Mouse (Mus musculus) neural tube, embryonic 13.5 days (tissue): ENCODE results near the gene Apbb1. TPM values are rescaled to one million over a fixed set of nuclear protein-coding genes. Genes with fewer than 3 reads are reported as not detected.

Source experiments
- ATAC-seq: fragments of 200-750 bp; cut with Nextera tagmentation; 2 replicates; pipeline ENCODE4 v1.8.0; 2017; ENCODE audit warnings: low read depth, mild to moderate bottlenecking, moderate TSS enrichment, moderate library complexity
- H3K27ac ChIP-seq: fragments of 300-500 bp; sonication (generic); replicated peaks from 2 replicates; pipeline ENCODE4 v1.5.1; 2015; ENCODE audit warnings: moderate library complexity, mild to moderate bottlenecking, inconsistent platforms
- H3K27me3 ChIP-seq: fragments of 300-500 bp; sonication (generic); 2 replicates; pipeline ENCODE4 v1.6.1; 2015; ENCODE audit warnings: mild to moderate bottlenecking, inconsistent platforms
- H3K36me3 ChIP-seq: fragments of 300-500 bp; sonication (generic); 2 replicates; pipeline ENCODE4 v1.6.1; 2015; ENCODE audit warnings: mild to moderate bottlenecking, inconsistent platforms
- H3K4me1 ChIP-seq: fragments of 300-500 bp; sonication (generic); replicated peaks from 2 replicates; pipeline ENCODE4 v1.6.1; 2015; ENCODE audit warnings: inconsistent platforms
- H3K4me2 ChIP-seq: fragments of 300-500 bp; sonication (generic); 2 replicates; pipeline ENCODE4 v1.6.1; 2015; ENCODE audit warnings: inconsistent platforms, mild to moderate bottlenecking, moderate library complexity
- H3K4me3 ChIP-seq: fragments of 300-500 bp; sonication (generic); 2 replicates; pipeline ENCODE4 v1.5.1; 2015; ENCODE audit warnings: mild to moderate bottlenecking, inconsistent platforms
- H3K9ac ChIP-seq: fragments of 300-500 bp; sonication (generic); 2 replicates; pipeline ENCODE4 v1.6.1; 2015; ENCODE audit warnings: moderate library complexity, mild to moderate bottlenecking, inconsistent platforms
- H3K9me3 ChIP-seq: fragments of 300-500 bp; sonication (generic); 2 replicates; pipeline ENCODE4 v1.6.1; 2016; ENCODE audit warnings: inconsistent platforms
- WGBS: fragments of 180-500 bp; shearing (Covaris S2); methylation state at CpG from one replicate; pipeline ENCODE4 v1.1.7; 2015; 5-methylcytosine and 5-hydroxymethylcytosine counted together
- polyA plus RNA-seq: library from polyadenylated mRNA; unstranded; fragments of >200 nt; fragmentation: Nextera tagmentation; extraction: Ambion mirVana; gene quantifications from 2 replicates; pipeline ENCODE4 v1.2.1, GENCODE M21; 2015

The Apbb1 gene
- polyA plus RNA-seq: 206 and 248 TPM in 2 replicates

- Histone ChIP-seq H3K27ac (peak within 1 kb of the TSS; percentile 97), H3K4me2 (peak within 1 kb of the TSS; percentile 81), H3K9ac (peak within 1 kb of the TSS; percentile 88), H3K27me3 (no peaks in the 10 kb centered on the region), H3K4me3 (peak within 1 kb of the TSS; percentile 81), H3K4me1 (peaks cover 49% of the 10 kb centered on the region), H3K9me3 (no peaks in the 10 kb centered on the region), H3K36me3 (no peaks in the 10 kb centered on the region)
- ATAC-seq: peak; percentile 94
- WGBS: under 1% methylated on average over 54 of the region's 54 CpGs
Measured at GRCm38 (mm10) chr7:105581094-105581703, at the start of gene Apbb1. Gene Apbb1, minus strand, starts transcription at chr7:105581653.

- peak; percentile 15; the same call in 1 of the 2 replicates for ATAC-seq
- Histone ChIP-seq H3K36me3 (peaks cover 20% of the 10 kb centered on the region), H3K4me2 (peak overlapping the region; percentile 11; the same call in 1 of the 2 replicates), H3K27ac (peak overlapping the region; percentile 73), H3K9me3 (no peaks in the 10 kb centered on the region), H3K4me3 (no peak overlapping the region), H3K27me3 (no peaks in the 10 kb centered on the region), H3K9ac (0 out of 2 replicates have a peak overlapping the region, but pooled peaks have one; percentile 1), H3K4me1 (peaks cover 49% of the 10 kb centered on the region)
- 29% methylated on average over 3 of the region's 3 CpGs for WGBS
Measured at GRCm38 (mm10) chr7:105628633-105629032, 47.2 kb upstream of the Apbb1 start.

GRCm38 (mm10) chr7:105625397-105625796 is 43.9 kb upstream of the Apbb1 start:
- no peak overlapping the region for H3K27ac ChIP-seq
- no peaks in the 10 kb centered on the region for H3K9me3 ChIP-seq
- H3K4me2 ChIP-seq: no peak overlapping the region
- H3K4me3 ChIP-seq: no peak overlapping the region
- H3K36me3 ChIP-seq: peaks cover 53% of the 10 kb centered on the region
- peaks cover 23% of the 10 kb centered on the region for H3K4me1 ChIP-seq
- no peaks in the 10 kb centered on the region for H3K27me3 ChIP-seq
- ATAC-seq: no peak
- WGBS: 81% methylated on average over 6 of the region's 6 CpGs
- H3K9ac ChIP-seq: no peak overlapping the region

GRCm38 (mm10) chr7:105621646-105622292 is 40.3 kb upstream of the Apbb1 start:
- Histone ChIP-seq H3K27me3 (no peaks in the 10 kb centered on the region), H3K9me3 (no peaks in the 10 kb centered on the region), H3K36me3 (peaks cover 88% of the 10 kb centered on the region), H3K4me2 (no peak overlapping the region), H3K4me3 (no peak overlapping the region), H3K27ac (no peak overlapping the region), H3K9ac (no peak overlapping the region), H3K4me1 (no peaks in the 10 kb centered on the region)
- WGBS: 86% methylated on average over 8 of the region's 8 CpGs
- ATAC-seq: no peak

- no peak for ATAC-seq
- H3K27ac ChIP-seq: no peak overlapping the region
- 90% methylated on average over 4 of the region's 4 CpGs for WGBS
- H3K4me1 ChIP-seq: no peaks in the 10 kb centered on the region
- H3K4me2 ChIP-seq: no peak overlapping the region
- no peak overlapping the region for H3K9ac ChIP-seq
- no peaks in the 10 kb centered on the region for H3K27me3 ChIP-seq
- peaks cover 95% of the 10 kb centered on the region for H3K36me3 ChIP-seq
- H3K4me3 ChIP-seq: no peak overlapping the region
- no peaks in the 10 kb centered on the region for H3K9me3 ChIP-seq
Measured at GRCm38 (mm10) chr7:105621053-105621452, 39.6 kb upstream of the Apbb1 start.

- H3K4me2 ChIP-seq: no peak overlapping the region
- no peak for ATAC-seq
- no peaks in the 10 kb centered on the region for H3K27me3 ChIP-seq
- WGBS: 89% methylated on average over 3 of the region's 3 CpGs
- H3K4me3 ChIP-seq: no peak overlapping the region
- no peak overlapping the region for H3K9ac ChIP-seq
- H3K9me3 ChIP-seq: no peaks in the 10 kb centered on the region
- no peak overlapping the region for H3K27ac ChIP-seq
- no peaks in the 10 kb centered on the region for H3K4me1 ChIP-seq
- peaks cover 99% of the 10 kb centered on the region for H3K36me3 ChIP-seq
Measured at GRCm38 (mm10) chr7:105619701-105620100, 38.2 kb upstream of the Apbb1 start.

GRCm38 (mm10) chr7:105617810-105618209 is 36.4 kb upstream of the Apbb1 start:
- ATAC-seq: no peak
- no peak overlapping the region for H3K4me2 ChIP-seq
- 96% methylated on average over 22 of the region's 22 CpGs for whole genome bisulfite sequencing
- no peak overlapping the region for H3K27ac ChIP-seq
- H3K36me3 ChIP-seq: peaks cover 99% of the 10 kb centered on the region
- no peak overlapping the region for H3K4me3 ChIP-seq
- no peaks in the 10 kb centered on the region for H3K4me1 ChIP-seq
- H3K9ac ChIP-seq: no peak overlapping the region
- no peaks in the 10 kb centered on the region for H3K27me3 ChIP-seq
- no peaks in the 10 kb centered on the region for H3K9me3 ChIP-seq

- Histone ChIP-seq H3K9me3 (no peaks in the 10 kb centered on the region), H3K4me3 (no peak overlapping the region), H3K27me3 (no peaks in the 10 kb centered on the region), H3K4me1 (no peaks in the 10 kb centered on the region), H3K36me3 (peaks cover 99% of the 10 kb centered on the region), H3K27ac (no peak overlapping the region), H3K4me2 (no peak overlapping the region), H3K9ac (no peak overlapping the region)
- no peak for ATAC-seq
- WGBS: 91% methylated on average over 6 of the region's 6 CpGs
Measured at GRCm38 (mm10) chr7:105616561-105616960, 35.1 kb upstream of the Apbb1 start.

GRCm38 (mm10) chr7:105615720-105616119 is 34.3 kb upstream of the Apbb1 start:
- 90% methylated on average over 1 of the region's 1 CpGs for WGBS
- no peak overlapping the region for H3K4me3 ChIP-seq
- H3K27ac ChIP-seq: no peak overlapping the region
- H3K27me3 ChIP-seq: no peaks in the 10 kb centered on the region
- H3K9ac ChIP-seq: no peak overlapping the region
- no peaks in the 10 kb centered on the region for H3K4me1 ChIP-seq
- H3K36me3 ChIP-seq: peaks cover 99% of the 10 kb centered on the region
- H3K4me2 ChIP-seq: no peak overlapping the region
- ATAC-seq: no peak
- no peaks in the 10 kb centered on the region for H3K9me3 ChIP-seq

- Histone ChIP-seq H3K36me3 (peaks cover 100% of the 10 kb centered on the region), H3K4me1 (no peaks in the 10 kb centered on the region), H3K9ac (no peak overlapping the region), H3K27ac (no peak overlapping the region), H3K9me3 (no peaks in the 10 kb centered on the region), H3K4me3 (no peak overlapping the region), H3K27me3 (no peaks in the 10 kb centered on the region), H3K4me2 (no peak overlapping the region)
- WGBS: 86% methylated on average over 1 of the region's 1 CpGs
- ATAC-seq: no peak
Measured at GRCm38 (mm10) chr7:105614400-105614799, 32.9 kb upstream of the Apbb1 start.

- Histone ChIP-seq H3K27me3 (no peaks in the 10 kb centered on the region), H3K4me2 (no peak overlapping the region), H3K9me3 (no peaks in the 10 kb centered on the region), H3K4me1 (no peaks in the 10 kb centered on the region), H3K9ac (no peak overlapping the region), H3K36me3 (peaks cover 77% of the 10 kb centered on the region), H3K27ac (no peak overlapping the region), H3K4me3 (no peak overlapping the region)
- WGBS: 95% methylated on average over 1 of the region's 1 CpGs
- ATAC-seq: no peak
Measured at GRCm38 (mm10) chr7:105611767-105612166, 30.3 kb upstream of the Apbb1 start.

GRCm38 (mm10) chr7:105608467-105608866 is 27.0 kb upstream of the Apbb1 start:
- WGBS: 97% methylated on average over 3 of the region's 3 CpGs
- Histone ChIP-seq H3K27ac (no peak overlapping the region), H3K36me3 (peaks cover 44% of the 10 kb centered on the region), H3K4me2 (no peak overlapping the region), H3K27me3 (no peaks in the 10 kb centered on the region), H3K9me3 (no peaks in the 10 kb centered on the region), H3K9ac (no peak overlapping the region), H3K4me3 (no peak overlapping the region), H3K4me1 (no peaks in the 10 kb centered on the region)
- ATAC-seq: no peak
